Mouse (Mus musculus) cerebellum, adult 2 months (tissue): ENCODE measurements around the gene Ccdc32.

Experiments used
- CTCF ChIP-seq: fragments of 200-500 bp; IDR thresholded peaks from 2 replicates; pipeline ENCODE4 v1.5.1; 2011; ENCODE audit warnings: low read depth, mild to moderate bottlenecking, control low read depth, low read length, moderate library complexity, borderline replicate concordance; ENCODE audit not compliant: insufficient read depth
- POLR2A ChIP-seq: fragments of 200-500 bp; IDR thresholded peaks from 2 replicates; pipeline ENCODE4 v1.6.1; 2011; ENCODE audit warnings: low read length, control low read depth, borderline replicate concordance; ENCODE audit not compliant: insufficient read depth

GRCm38 (mm10) chr2:118978064-118978463, 51.1 kb downstream of the Ccdc32 start:
- TF ChIP-seq POLR2A, result no peak
- no peak for TF ChIP-seq CTCF
